Mouse (Mus musculus) c-Kit-positive CD71-negative TER-119-negative erythroid progenitor cells, embryonic 14.5 days (primary cell): ENCODE data around the gene Prl7b1.

ENCODE experiments used
- DNase-seq: peaks from one replicate; pipeline ENCODE4 v3.0.0-alpha.2; 2013; ENCODE audit warnings: low read depth

Gene Prl7b1

DNA sequence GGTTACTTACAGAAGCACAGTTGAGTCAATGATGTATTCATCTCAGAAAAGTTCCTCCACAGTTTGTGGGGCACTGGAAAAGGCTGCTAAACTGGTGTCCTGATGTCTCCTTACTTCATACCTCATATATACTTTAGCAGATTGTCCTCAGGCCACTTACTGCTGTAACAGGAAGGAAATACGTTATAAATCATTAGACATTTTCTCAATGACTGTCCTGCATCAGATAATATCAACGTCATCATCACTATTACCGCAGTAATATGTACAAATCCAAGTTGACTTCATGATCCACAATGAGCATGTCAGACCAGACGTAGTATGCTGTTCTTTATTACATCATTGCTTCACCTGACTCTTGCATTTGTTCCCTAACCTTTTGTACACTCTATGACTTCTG, at the start of gene Prl7b1:
Gene Prl7b1 (minus strand): TSS at position 101 of the 400 bp plus-strand sequence.
- no peak for DNase-seq

DNA sequence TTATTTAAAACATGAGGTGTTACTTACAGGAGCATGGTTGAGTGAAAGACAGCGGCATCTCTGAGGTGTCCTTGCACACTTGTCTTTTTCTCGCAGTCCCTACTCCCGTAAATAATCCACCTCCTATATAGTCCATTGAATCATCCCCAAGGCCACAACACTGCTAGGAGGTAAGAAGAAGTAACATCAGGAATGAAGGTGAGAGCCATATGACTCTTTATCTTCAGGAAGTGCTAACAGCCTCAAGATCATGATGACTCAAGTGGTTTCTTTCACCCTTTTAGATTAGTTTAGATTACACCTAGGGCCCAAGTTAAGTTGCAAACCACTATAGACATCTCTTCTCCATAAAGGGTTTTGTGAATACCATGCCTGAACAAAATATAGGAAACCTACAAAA, 32.0 kb upstream of the Prl7b1 start, which contains the start of gene Prl7a1:
Gene Prl7a1 (minus strand): TSS at position 101 of the 400 bp plus-strand sequence.
- no peak for DNase-seq

DNA sequence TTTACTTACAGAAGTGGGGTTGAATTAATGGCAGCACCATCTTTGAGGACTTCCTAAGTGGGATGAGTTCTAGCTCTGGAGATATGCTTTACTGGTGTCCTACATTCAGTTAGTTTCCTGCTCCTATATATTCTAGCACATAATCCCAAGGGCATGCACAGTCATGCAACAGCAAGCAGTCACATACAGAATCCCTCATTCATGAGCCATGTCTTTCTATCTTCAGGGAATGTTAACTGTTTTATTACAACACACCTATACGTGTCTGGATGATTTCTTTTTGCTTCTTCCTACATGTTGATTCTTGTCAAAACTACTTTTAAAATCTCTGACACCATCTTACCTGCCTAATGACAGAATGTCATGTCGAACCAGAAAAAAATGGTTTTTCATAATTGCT, 28.3 kb downstream of the Prl7b1 start, which contains the start of gene Prl8a1:
Gene Prl8a1 (minus strand): TSS at position 101 of the 400 bp plus-strand sequence.
- no peak for DNase-seq

DNA sequence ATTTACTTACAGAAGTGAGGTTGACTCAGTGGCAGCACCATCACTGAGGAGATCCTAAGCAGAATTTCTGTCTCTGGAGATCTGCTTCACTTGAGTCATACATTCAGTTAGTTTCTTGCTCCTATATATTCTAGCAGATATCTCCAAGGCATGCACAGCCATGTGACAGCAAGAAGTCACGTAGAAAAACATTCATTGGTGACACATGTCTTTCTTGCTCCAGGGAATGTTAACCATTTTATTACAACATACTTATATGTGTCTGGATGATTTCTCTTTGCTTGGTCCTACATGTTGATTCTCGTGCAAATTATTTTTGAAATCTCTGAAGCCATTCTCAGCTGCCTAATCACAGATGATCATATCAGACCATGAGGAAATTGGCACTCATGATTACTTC, 45.9 kb downstream of the Prl7b1 start, which contains the start of gene Prl8a9:
Gene Prl8a9 (minus strand): TSS at position 101 of the 400 bp plus-strand sequence.
- no peak for DNase-seq

DNA sequence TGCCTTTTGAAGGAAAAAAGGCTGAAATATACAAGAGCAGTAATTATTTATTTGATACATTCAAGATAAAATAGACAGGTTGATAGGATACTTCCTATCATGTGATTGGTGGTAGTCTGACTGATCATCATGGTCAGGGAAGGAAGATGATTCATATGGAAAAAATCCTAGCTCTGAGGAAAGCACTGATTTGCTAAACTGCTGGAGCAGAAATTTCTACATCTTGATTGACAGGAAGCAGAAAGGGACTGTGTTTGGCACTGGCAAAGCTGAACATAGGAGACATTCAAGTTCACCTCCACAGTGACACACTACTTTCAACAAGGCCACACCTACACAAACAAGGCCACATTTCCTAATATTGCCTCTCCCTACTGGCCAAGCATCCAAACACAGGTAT, 57.0 kb downstream of the Prl7b1 start:
- no peak for DNase-seq
